Mouse (Mus musculus) intestine, embryonic 14.5 days (tissue): Measurements from ENCODE around the gene 2210011C24Rik. TPM values are rescaled to one million over a fixed set of nuclear protein-coding genes. Genes with fewer than 3 reads are reported as not detected.
"Not testable (repeated sequence)": the region's sequence is repeated elsewhere in the genome, so short reads cannot be mapped to it uniquely, and the experiment has no call there.

Experiments
- ATAC-seq: fragments of 200-750 bp; cut with Nextera tagmentation; replicated peaks from 2 replicates; pipeline ENCODE4 v1.8.0; 2017; ENCODE audit warnings: low read depth, moderate number of reproducible peaks, moderate TSS enrichment, moderate library complexity; ENCODE audit not compliant: low FRiP score, low TSS enrichment
- DNase-seq: peaks from one replicate; pipeline ENCODE4 v3.0.0-alpha.2; 2018; ENCODE audit warnings: low spot score
- H3K27ac ChIP-seq: fragments of 300-500 bp; sonication (generic); 2 replicates; pipeline ENCODE4 v1.5.1; 2014; ENCODE audit warnings: low read depth, mild to moderate bottlenecking, control low read depth
- H3K27me3 ChIP-seq: fragments of 300-500 bp; sonication (generic); replicated peaks from 2 replicates; pipeline ENCODE4 v1.6.1; 2014; ENCODE audit warnings: low read length, control low read depth; ENCODE audit not compliant: control insufficient read depth, insufficient read depth
- H3K36me3 ChIP-seq: fragments of 300-500 bp; sonication (generic); 2 replicates; pipeline ENCODE4 v1.6.1; 2014; ENCODE audit warnings: low read length, control low read depth; ENCODE audit not compliant: control insufficient read depth, insufficient read depth
- H3K4me1 ChIP-seq: fragments of 300-500 bp; sonication (generic); replicated peaks from 2 replicates; pipeline ENCODE4 v1.6.1; 2014; ENCODE audit warnings: low read length, control low read depth, mixed read lengths; ENCODE audit not compliant: control insufficient read depth, insufficient read depth
- H3K4me2 ChIP-seq: fragments of 300-500 bp; sonication (generic); 2 replicates; pipeline ENCODE4 v1.6.1; 2014; ENCODE audit warnings: low read length
- H3K4me3 ChIP-seq: fragments of 300-500 bp; sonication (generic); 2 replicates; pipeline ENCODE4 v1.5.1; 2014; ENCODE audit warnings: low read depth, low read length, control low read depth, mixed read lengths
- H3K9ac ChIP-seq: fragments of 300-500 bp; sonication (generic); 2 replicates; pipeline ENCODE4 v1.6.1; 2014; ENCODE audit warnings: mild to moderate bottlenecking, low read length
- H3K9me3 ChIP-seq: fragments of 300-500 bp; sonication (generic); 2 replicates; pipeline ENCODE4 v1.6.1; 2016; ENCODE audit warnings: low read length, control low read depth; ENCODE audit not compliant: control insufficient read depth
- WGBS: fragments of 180-500 bp; shearing (Covaris S2); extraction: QIAGEN DNeasy Blood & Tissue Kit; methylation state at CpG from one replicate; pipeline ENCODE4 v1.1.7; 2014; 5-methylcytosine and 5-hydroxymethylcytosine counted together
- polyA plus RNA-seq: library from polyadenylated mRNA; unstranded; fragments of >200 nt; fragmentation: Nextera tagmentation; extraction: Ambion mirVana; gene quantifications from 2 replicates; pipeline ENCODE4 v1.2.1, GENCODE M21; 2014

Gene 2210011C24Rik
- polyA plus RNA-seq, 1 experiment from 2014 or later = 1.6 TPM

- Histone ChIP-seq H3K27me3 (peaks cover 36% of the 10 kb centered on the region), H3K4me3 (peak overlapping the region; percentile 36), H3K4me2 (peak overlapping the region; percentile 74), H3K27ac (no peak overlapping the region), H3K4me1 (peaks cover 22% of the 10 kb centered on the region), H3K36me3 (no peaks in the 10 kb centered on the region), H3K9me3 (no peaks in the 10 kb centered on the region; the same call in 1 of the 2 replicates), H3K9ac (no peak overlapping the region)
- WGBS = 13% methylated on average over 35 of the region's 35 CpGs
- DNase-seq (peak; percentile 65), ATAC-seq (0 out of 2 replicates have a peak, but pooled peaks have one; percentile 13)
These were observed 661 bp upstream of the 2210011C24Rik start for GRCm38 (mm10) chr8:84012499-84013165.

GRCm38 (mm10) chr8:84010625-84011611 is 1.1 kb downstream of the 2210011C24Rik start:
- DNase-seq (peak; percentile 88), ATAC-seq (peak; percentile 20; the same call in 1 of the 2 replicates)
- peak overlapping the region; percentile 36 for H3K4me3 ChIP-seq
- no peaks in the 10 kb centered on the region; the same call in 1 of the 2 replicates for H3K9me3 ChIP-seq
- peaks cover 22% of the 10 kb centered on the region for H3K4me1 ChIP-seq
- no peaks in the 10 kb centered on the region for H3K36me3 ChIP-seq
- WGBS = 1% methylated on average over 82 of the region's 83 CpGs
- H3K27me3 ChIP-seq = peaks cover 36% of the 10 kb centered on the region
- H3K27ac ChIP-seq = no peak overlapping the region
- peak overlapping the region; percentile 32; the same call in 1 of the 2 replicates for H3K9ac ChIP-seq
- peak overlapping the region; percentile 74 for H3K4me2 ChIP-seq

GRCm38 (mm10) chr8:84009876-84010275 is 2.1 kb downstream of the 2210011C24Rik start:
- peak; percentile 96 for DNase-seq
- Histone ChIP-seq H3K27me3 (peaks cover 36% of the 10 kb centered on the region), H3K4me2 (no peak overlapping the region), H3K4me3 (no peak overlapping the region), H3K9me3 (no peaks in the 10 kb centered on the region), H3K27ac (no peak overlapping the region), H3K4me1 (peaks cover 26% of the 10 kb centered on the region), H3K9ac (no peak overlapping the region), H3K36me3 (no peaks in the 10 kb centered on the region)
- no peak for ATAC-seq
- 1% methylated on average over 11 of the region's 11 CpGs for WGBS

GRCm38 (mm10) chr8:84008362-84008761 is 3.6 kb downstream of the 2210011C24Rik start:
- H3K9me3 ChIP-seq = no peaks in the 10 kb centered on the region
- no peak overlapping the region for H3K27ac ChIP-seq
- H3K4me3 ChIP-seq = no peak overlapping the region
- 27% methylated on average over 7 of the region's 7 CpGs for WGBS
- no peak overlapping the region for H3K4me2 ChIP-seq
- no peak overlapping the region for H3K9ac ChIP-seq
- no peaks in the 10 kb centered on the region for H3K36me3 ChIP-seq
- H3K27me3 ChIP-seq = peaks cover 33% of the 10 kb centered on the region
- DNase-seq (no peak), ATAC-seq (no peak)
- peaks cover 30% of the 10 kb centered on the region for H3K4me1 ChIP-seq

GRCm38 (mm10) chr8:84005502-84005901 is 6.5 kb downstream of the 2210011C24Rik start:
- H3K4me3 ChIP-seq, ATAC-seq, H3K9me3 ChIP-seq, H3K27me3 ChIP-seq, H3K27ac ChIP-seq, H3K4me2 ChIP-seq, H3K9ac ChIP-seq, DNase-seq: not testable (repeated sequence)
- peaks cover 12% of the 10 kb centered on the region for H3K36me3 ChIP-seq
- 90% methylated on average over 7 of the region's 7 CpGs for WGBS
- H3K4me1 ChIP-seq = peaks cover 12% of the 10 kb centered on the region

- H3K4me2 ChIP-seq = peak overlapping the region; percentile 70
- H3K27me3 ChIP-seq = no peaks in the 10 kb centered on the region
- H3K4me3 ChIP-seq = peak overlapping the region; percentile 42
- WGBS = 2% methylated on average over 30 of the region's 30 CpGs
- peaks cover 9% of the 10 kb centered on the region for H3K4me1 ChIP-seq
- H3K27ac ChIP-seq = peak overlapping the region; percentile 85
- peak overlapping the region; percentile 43 for H3K9ac ChIP-seq
- no peaks in the 10 kb centered on the region for H3K9me3 ChIP-seq
- ATAC-seq (peak; percentile 77), DNase-seq (peak; percentile 94)
- H3K36me3 ChIP-seq = peaks cover 20% of the 10 kb centered on the region
These were observed 7.3 kb downstream of the 2210011C24Rik start for GRCm38 (mm10) chr8:84004533-84005201.

GRCm38 (mm10) chr8:84003612-84004246 is 8.2 kb downstream of the 2210011C24Rik start:
- H3K4me3 ChIP-seq = peak overlapping the region; percentile 42; the same call in 1 of the 2 replicates
- H3K27me3 ChIP-seq = no peaks in the 10 kb centered on the region
- peak overlapping the region; percentile 43 for H3K9ac ChIP-seq
- H3K4me2 ChIP-seq = peak overlapping the region; percentile 70
- no peaks in the 10 kb centered on the region for H3K9me3 ChIP-seq
- peaks cover 18% of the 10 kb centered on the region for H3K4me1 ChIP-seq
- ATAC-seq (no peak), DNase-seq (no peak)
- H3K36me3 ChIP-seq = peaks cover 26% of the 10 kb centered on the region
- H3K27ac ChIP-seq = no peak overlapping the region
- WGBS = 80% methylated on average over 6 of the region's 6 CpGs
